Mouse (Mus musculus) heart, embryonic 14.5 days (tissue): ENCODE data around the gene Map2k2. TPM values are rescaled to one million over a fixed set of nuclear protein-coding genes. Genes with fewer than 3 reads are reported as not detected.

Source experiments
- ATAC-seq: fragments of 200-750 bp; cut with Nextera tagmentation; 2 replicates; pipeline ENCODE4 v1.8.0; 2017; ENCODE audit warnings: low read depth, moderate TSS enrichment; ENCODE audit not compliant: insufficient number of reproducible peaks, insufficient read depth, low FRiP score
- H3K27ac ChIP-seq, 2 experiments: fragments of 200-500 bp in 1 of 2; fragments of 300-500 bp in 1 of 2; sonication (generic) in 1 of 2; replicated peaks in 1 of 2; 2 replicates each; pipeline ENCODE4 v1.5.1; 2012 to 2014; ENCODE audit warnings: low read depth in 2 of 2, low read length in 2 of 2, control low read depth in 1 of 2, mild to moderate bottlenecking in 1 of 2, mixed read lengths in 1 of 2; ENCODE audit not compliant: control insufficient read depth in 1 of 2, insufficient read depth in 1 of 2
- H3K27me3 ChIP-seq: fragments of 300-500 bp; sonication (generic); 2 replicates; pipeline ENCODE4 v1.6.1; 2014; ENCODE audit warnings: mild to moderate bottlenecking, low read length, control low read depth; ENCODE audit not compliant: control insufficient read depth, insufficient read depth
- H3K36me3 ChIP-seq: fragments of 300-500 bp; sonication (generic); 2 replicates; pipeline ENCODE4 v1.6.1; 2014; ENCODE audit warnings: mild to moderate bottlenecking, control low read depth, low read length, mixed read lengths; ENCODE audit not compliant: control insufficient read depth, insufficient read depth
- H3K4me1 ChIP-seq, 2 experiments: fragments of 200-500 bp in 1 of 2; fragments of 300-500 bp in 1 of 2; sonication (generic) in 1 of 2; 2 replicates each; pipeline ENCODE4 v1.6.1; 2012 to 2014; ENCODE audit warnings: low read length in 2 of 2, control low read depth in 1 of 2, mixed read lengths in 1 of 2; ENCODE audit not compliant: control insufficient read depth in 2 of 2, insufficient read depth in 2 of 2
- H3K4me2 ChIP-seq: fragments of 300-500 bp; sonication (generic); 2 replicates; pipeline ENCODE4 v1.6.1; 2014; ENCODE audit warnings: mild to moderate bottlenecking, low read length
- H3K4me3 ChIP-seq, 2 experiments: fragments of 200-500 bp in 1 of 2; fragments of 300-500 bp in 1 of 2; sonication (generic) in 1 of 2; 2 replicates each; pipeline ENCODE4 v1.5.1; 2012 to 2014; ENCODE audit warnings: low read length in 2 of 2, mild to moderate bottlenecking in 2 of 2, control low read depth in 1 of 2, low read depth in 1 of 2, moderate library complexity in 1 of 2; ENCODE audit not compliant: control insufficient read depth in 1 of 2, insufficient read depth in 1 of 2
- H3K9ac ChIP-seq: fragments of 300-500 bp; sonication (generic); 2 replicates; pipeline ENCODE4 v1.6.1; 2014; ENCODE audit warnings: mild to moderate bottlenecking, low read length
- H3K9me3 ChIP-seq: fragments of 300-500 bp; sonication (generic); 2 replicates; pipeline ENCODE4 v1.6.1; 2016; ENCODE audit warnings: low read length, control low read depth; ENCODE audit not compliant: control insufficient read depth
- WGBS: fragments of 180-500 bp; shearing (Covaris S2); extraction: QIAGEN DNeasy Blood & Tissue Kit; methylation state at CpG from one replicate; pipeline ENCODE4 v1.1.7; 2014; 5-methylcytosine and 5-hydroxymethylcytosine counted together
- polyA plus RNA-seq: library from polyadenylated mRNA; unstranded; fragments of >200 nt; fragmentation: Nextera tagmentation; extraction: Ambion mirVana; gene quantifications from 2 replicates; pipeline ENCODE4 v1.2.1, GENCODE M21; 2014

The Map2k2 gene
- polyA plus RNA-seq, 1 experiment from 2014 or later = 159 TPM

- H3K27me3 ChIP-seq = peaks cover 5% of the 10 kb centered on the region
- H3K4me2 ChIP-seq = peak overlapping the region; percentile 99
- peak overlapping the region; percentile 98 to 99 for H3K27ac ChIP-seq
- peak overlapping the region; percentile 94 to 97 for H3K4me3 ChIP-seq
- under 1% methylated on average over 60 of the region's 86 CpGs for WGBS
- peak overlapping the region; percentile 99 for H3K9ac ChIP-seq
- ATAC-seq = peak; percentile 20
- H3K36me3 ChIP-seq = no peaks in the 10 kb centered on the region
- no peaks in the 10 kb centered on the region for H3K9me3 ChIP-seq
- peaks cover 26 to 39% of the 10 kb centered on the region in 2 experiments for H3K4me1 ChIP-seq
Measured at GRCm38 (mm10) chr10:81135831-81136705, 30.4 kb downstream of the Map2k2 start.

- 0 out of 2 replicates have a peak, but pooled peaks cover 3% of the 10 kb centered on the region for H3K36me3 ChIP-seq
- H3K27me3 ChIP-seq = peaks cover 5% of the 10 kb centered on the region
- H3K27ac ChIP-seq = peak overlapping the region; percentile 98 to 99
- H3K9ac ChIP-seq = peak overlapping the region; percentile 99
- under 1% methylated on average over 43 of the region's 50 CpGs for WGBS
- peaks cover 31 to 46% of the 10 kb centered on the region in 2 experiments for H3K4me1 ChIP-seq
- ATAC-seq = peak; percentile 13; the same call in 1 of the 2 replicates
- H3K4me3 ChIP-seq = peak overlapping the region; percentile 94 to 97
- no peaks in the 10 kb centered on the region for H3K9me3 ChIP-seq
- H3K4me2 ChIP-seq = peak overlapping the region; percentile 99
Measured at GRCm38 (mm10) chr10:81136706-81137231, 31.1 kb downstream of the Map2k2 start.

- no peaks in the 10 kb centered on the region for H3K9me3 ChIP-seq
- peak overlapping the region; percentile 99 for H3K4me2 ChIP-seq
- H3K4me3 ChIP-seq = peak overlapping the region; percentile 94 to 97
- H3K27me3 ChIP-seq = peaks cover 5% of the 10 kb centered on the region
- peaks cover 36 to 54% of the 10 kb centered on the region in 2 experiments for H3K4me1 ChIP-seq
- peak; percentile 85 for ATAC-seq
- 0 out of 2 replicates have a peak, but pooled peaks cover 6% of the 10 kb centered on the region for H3K36me3 ChIP-seq
- under 1% methylated on average over 77 of the region's 89 CpGs for WGBS
- H3K27ac ChIP-seq = peak overlapping the region; percentile 88 to 99
- peak overlapping the region; percentile 99 for H3K9ac ChIP-seq
Measured at GRCm38 (mm10) chr10:81137252-81138130, 31.8 kb downstream of the Map2k2 start.

- H3K4me1 ChIP-seq = peaks cover 38 to 61% of the 10 kb centered on the region in 2 experiments
- H3K27ac ChIP-seq = peak overlapping the region; percentile 88 to 94
- WGBS = under 1% methylated on average over 20 of the region's 24 CpGs
- peaks cover 5% of the 10 kb centered on the region for H3K27me3 ChIP-seq
- H3K36me3 ChIP-seq = 0 out of 2 replicates have a peak, but pooled peaks cover 6% of the 10 kb centered on the region
- no peak for ATAC-seq
- peak overlapping the region; percentile 90 for H3K9ac ChIP-seq
- H3K9me3 ChIP-seq = no peaks in the 10 kb centered on the region
- H3K4me2 ChIP-seq = peak overlapping the region; percentile 94
- peak overlapping the region; percentile 80 to 97 for H3K4me3 ChIP-seq
Measured at GRCm38 (mm10) chr10:81138131-81138782, 32.5 kb downstream of the Map2k2 start.

- H3K27ac ChIP-seq = peak overlapping the region; percentile 58 to 94
- no peaks in the 10 kb centered on the region for H3K9me3 ChIP-seq
- H3K36me3 ChIP-seq = peaks cover 12% of the 10 kb centered on the region
- ATAC-seq = no peak
- peaks cover 4% of the 10 kb centered on the region for H3K27me3 ChIP-seq
- peak overlapping the region; percentile 94 for H3K4me2 ChIP-seq
- H3K9ac ChIP-seq = peak overlapping the region; percentile 90
- WGBS = 52% methylated on average over 11 of the region's 11 CpGs
- H3K4me3 ChIP-seq = peak overlapping the region; percentile 80 to 97
- peaks cover 38 to 62% of the 10 kb centered on the region in 2 experiments for H3K4me1 ChIP-seq
Measured at GRCm38 (mm10) chr10:81138821-81139528, 33.3 kb downstream of the Map2k2 start.

- H3K4me2 ChIP-seq = peak overlapping the region; percentile 94
- H3K4me1 ChIP-seq = peaks cover 36 to 59% of the 10 kb centered on the region in 2 experiments
- peak overlapping the region in 1 of 2 experiments; percentile 94; a peak in 1 of 4 replicates for H3K27ac ChIP-seq
- peak overlapping the region; percentile 90; the same call in 1 of the 2 replicates for H3K9ac ChIP-seq
- WGBS = 59% methylated on average over 4 of the region's 4 CpGs
- H3K9me3 ChIP-seq = no peaks in the 10 kb centered on the region
- ATAC-seq = no peak
- no peaks in the 10 kb centered on the region for H3K27me3 ChIP-seq
- H3K36me3 ChIP-seq = peaks cover 18% of the 10 kb centered on the region
- H3K4me3 ChIP-seq = peak overlapping the region in 1 of 2 experiments; percentile 80; a peak in 1 of 4 replicates
Measured at GRCm38 (mm10) chr10:81139529-81139846, 33.8 kb downstream of the Map2k2 start.
